Mouse (Mus musculus): ENCODE data around the gene Gm21973.

- TF ChIP-seq POLR2A (IDR thresholded peaks at IDR 0.05; ENCODE audit: borderline replicate concordance, low read depth, low read length) (no peak), CTCF (IDR thresholded peaks at IDR 0.05; ENCODE audit: low read depth, low read length) (no peak)
Measured at GRCm38 (mm10) chr15:10296570-10296969, 28.6 kb upstream of the Gm21973 start.
